Mouse (Mus musculus) brown adipose tissue, adult 24 weeks (tissue): Measurements from ENCODE around the gene Zfp689. TPM values are rescaled to one million over a fixed set of nuclear protein-coding genes. Genes with fewer than 3 reads are reported as not detected.
"Not testable (repeated sequence)": the region's sequence is repeated elsewhere in the genome, so short reads cannot be mapped to it uniquely, and the experiment has no call there.

Experiments used
- H3K27ac ChIP-seq: fragments of 200-500 bp; replicated peaks from 2 replicates; pipeline ENCODE4 v1.5.1; 2012; ENCODE audit warnings: low read depth, mild to moderate bottlenecking, low read length
- H3K4me1 ChIP-seq: fragments of 200-500 bp; 2 replicates; pipeline ENCODE4 v1.6.1; 2012; ENCODE audit warnings: low read length, mixed read lengths; ENCODE audit not compliant: control insufficient read depth, insufficient read depth, insufficient read length
- H3K4me3 ChIP-seq: fragments of 200-500 bp; 2 replicates; pipeline ENCODE4 v1.5.1; 2012; ENCODE audit warnings: low read depth, mild to moderate bottlenecking, low read length, moderate library complexity; ENCODE audit not compliant: insufficient read depth
- polyA plus RNA-seq: library from polyadenylated mRNA; stranded (reverse); fragments of >200 nt; gene quantifications from 2 replicates; pipeline ENCODE4 v1.2.4, GENCODE M21; 2012; ENCODE audit not compliant: missing spikeins, insufficient read depth, insufficient read length

Zfp689 gene
- polyA plus RNA-seq, 1 experiment: 0.40 TPM

GRCm38 (mm10) chr7:127475186-127475740, 26.3 kb upstream of the Zfp689 start:
- no peak overlapping the region for H3K27ac ChIP-seq
- peaks cover 3% of the 10 kb centered on the region; the same call in 1 of the 2 replicates for H3K4me1 ChIP-seq
- H3K4me3 ChIP-seq: no peak overlapping the region

- H3K4me3 ChIP-seq: no peak overlapping the region
- no peak overlapping the region for H3K27ac ChIP-seq
- peaks cover 3% of the 10 kb centered on the region; the same call in 1 of the 2 replicates for H3K4me1 ChIP-seq
Observed at GRCm38 (mm10) chr7:127474378-127475070, 25.6 kb upstream of the Zfp689 start.

- H3K4me1 ChIP-seq: peaks cover 3% of the 10 kb centered on the region; the same call in 1 of the 2 replicates
- no peak overlapping the region for H3K4me3 ChIP-seq
- H3K27ac ChIP-seq: no peak overlapping the region
Observed at GRCm38 (mm10) chr7:127473705-127474104, 24.7 kb upstream of the Zfp689 start.

- peaks cover 3% of the 10 kb centered on the region; the same call in 1 of the 2 replicates for H3K4me1 ChIP-seq
- peak overlapping the region; percentile 88 for H3K4me3 ChIP-seq
- peak overlapping the region; percentile 90 for H3K27ac ChIP-seq
Observed at GRCm38 (mm10) chr7:127472060-127472459, 23.1 kb upstream of the Zfp689 start.

DNA sequence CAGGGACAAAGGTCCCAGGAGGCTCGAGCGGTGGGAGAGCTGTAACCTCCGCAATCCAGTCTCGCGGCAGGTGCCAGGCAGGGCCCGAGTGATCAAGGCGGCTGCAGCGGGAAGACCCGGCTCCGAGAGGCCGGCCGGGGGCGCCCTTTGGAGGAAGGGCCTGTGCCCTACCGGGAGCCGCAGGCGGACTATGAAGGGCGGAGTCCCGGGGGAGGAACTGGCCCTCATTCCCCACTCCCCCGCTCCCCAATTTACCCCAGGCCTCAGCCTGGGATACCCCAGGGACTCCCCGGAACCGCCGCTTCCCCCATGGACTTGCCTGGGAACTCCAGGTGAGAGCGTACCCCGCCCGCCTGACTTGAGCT, 22.7 kb upstream of the Zfp689 start:
- Histone ChIP-seq H3K4me3 (peak overlapping the region; percentile 88), H3K27ac (peak overlapping the region; percentile 90), H3K4me1 (peaks cover 3% of the 10 kb centered on the region; the same call in 1 of the 2 replicates)

GRCm38 (mm10) chr7:127470743-127471645, 22.0 kb upstream of the Zfp689 start:
- Histone ChIP-seq H3K4me3 (peak overlapping the region; percentile 88), H3K4me1 (peaks cover 3% of the 10 kb centered on the region; the same call in 1 of the 2 replicates), H3K27ac (peak overlapping the region; percentile 90)

DNA sequence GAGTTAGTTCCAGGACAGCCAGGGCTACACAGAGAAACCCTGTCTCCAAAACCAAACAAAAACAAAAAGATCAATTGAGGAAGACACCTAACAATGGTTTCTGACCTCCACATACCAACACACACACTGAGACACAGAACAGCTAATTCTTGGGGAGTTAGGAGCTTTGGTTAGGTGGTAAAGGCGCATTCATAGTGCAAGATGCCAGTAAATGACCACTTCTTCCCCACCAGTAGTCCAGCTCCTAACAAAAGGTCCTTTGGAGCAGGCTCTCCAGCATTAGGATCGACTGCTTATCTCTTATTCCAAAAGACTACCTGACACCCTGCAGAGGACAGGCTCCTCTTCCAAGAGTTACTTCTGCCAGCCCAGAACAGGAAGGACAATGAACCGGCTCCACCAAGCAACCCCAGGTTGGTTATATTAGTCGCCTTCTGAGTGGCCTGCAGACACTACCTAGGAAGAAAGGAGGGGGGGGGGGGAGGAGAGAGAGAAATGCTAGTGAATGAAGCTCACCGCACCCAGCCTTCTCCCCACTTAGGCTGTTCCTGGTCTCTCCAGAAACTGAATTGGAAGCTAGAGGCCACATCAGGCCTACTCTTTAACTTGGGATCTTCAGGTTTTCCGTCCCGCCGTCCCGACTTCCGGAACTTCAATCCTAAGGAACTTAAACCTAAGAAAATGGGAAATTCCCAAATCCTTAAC, 21.2 kb upstream of the Zfp689 start:
- Histone ChIP-seq H3K27ac (peak overlapping the region; percentile 88), H3K4me3 (peak overlapping the region; percentile 77), H3K4me1 (peaks cover 3% of the 10 kb centered on the region; the same call in 1 of the 2 replicates)

DNA sequence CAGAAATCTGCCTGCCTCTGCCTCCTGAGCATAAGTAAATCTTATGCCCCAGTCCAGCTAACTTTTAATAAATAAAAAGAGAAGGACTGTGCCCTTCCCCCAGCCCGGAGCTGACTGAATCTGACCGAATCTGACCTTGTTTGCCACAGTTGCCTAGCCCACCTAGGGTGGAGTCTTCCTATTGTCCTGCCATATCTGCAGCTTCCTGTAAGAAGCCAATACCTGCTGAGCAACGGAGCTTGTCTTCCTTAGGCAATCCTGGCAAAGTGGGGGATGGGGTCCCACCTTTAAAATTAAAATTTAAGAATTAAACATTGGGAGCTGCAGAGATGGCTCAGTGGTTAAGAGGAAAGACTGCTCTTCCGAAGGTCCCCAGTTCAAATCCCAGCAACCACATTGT, 17.6 kb upstream of the Zfp689 start:
- Histone ChIP-seq H3K4me3 (no peak overlapping the region), H3K4me1 (no peaks in the 10 kb centered on the region), H3K27ac (no peak overlapping the region)

GRCm38 (mm10) chr7:127465670-127466069, 16.7 kb upstream of the Zfp689 start:
- not testable (repeated sequence) for H3K27ac ChIP-seq, H3K4me3 ChIP-seq, H3K4me1 ChIP-seq

DNA sequence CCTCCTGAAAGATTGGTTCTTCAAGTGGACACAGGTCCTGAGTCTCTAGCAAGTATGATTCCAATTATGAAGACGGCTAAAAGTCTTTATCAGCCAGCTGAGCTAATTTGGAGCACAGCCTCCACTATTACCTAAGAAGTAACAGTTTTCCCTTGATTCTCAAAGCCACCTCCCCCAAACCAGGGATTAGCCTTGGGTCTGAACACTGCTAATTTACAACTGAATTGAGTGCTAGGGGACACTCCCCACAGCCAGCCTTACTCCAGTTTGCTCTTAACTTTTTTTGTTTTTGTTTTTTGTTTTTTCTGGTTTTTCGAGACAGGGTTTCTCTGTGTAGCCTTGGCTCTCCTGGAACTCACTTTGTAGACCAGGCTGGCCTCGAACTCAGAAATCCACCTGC, 16.2 kb upstream of the Zfp689 start:
- no peak overlapping the region for H3K4me3 ChIP-seq
- H3K27ac ChIP-seq: no peak overlapping the region
- no peaks in the 10 kb centered on the region for H3K4me1 ChIP-seq

- H3K4me3 ChIP-seq, H3K27ac ChIP-seq, H3K4me1 ChIP-seq: not testable (repeated sequence)
Observed at GRCm38 (mm10) chr7:127459311-127459710, 10.4 kb upstream of the Zfp689 start, which contains the start of gene Prr14. Prr14 (plus strand) TSS chr7:127459611.

- H3K4me3 ChIP-seq, H3K4me1 ChIP-seq, H3K27ac ChIP-seq: not testable (repeated sequence)
Observed at GRCm38 (mm10) chr7:127458371-127459122, 9.6 kb upstream of the Zfp689 start.

DNA sequence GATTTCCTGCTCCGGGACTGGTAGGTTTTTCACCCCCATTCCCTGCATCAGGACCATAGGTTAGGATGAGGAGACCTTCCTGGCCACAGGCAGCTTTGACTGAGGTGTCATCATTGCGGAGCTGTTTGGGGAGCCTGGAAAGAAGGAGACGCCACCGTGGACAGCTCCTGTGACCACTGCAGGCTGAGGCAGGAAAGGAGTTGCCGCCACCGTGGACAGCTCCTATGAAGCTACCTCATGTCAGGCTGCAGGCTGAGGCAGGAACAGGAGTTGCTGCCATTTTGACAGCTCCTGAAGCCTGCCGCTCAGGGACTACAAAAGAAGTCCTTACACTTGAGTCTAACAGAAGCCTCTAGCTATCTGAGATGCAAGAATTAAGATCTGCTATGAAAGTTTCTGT, 5.9 kb upstream of the Zfp689 start:
- Histone ChIP-seq H3K27ac (no peak overlapping the region), H3K4me1 (peaks cover 1% of the 10 kb centered on the region), H3K4me3 (no peak overlapping the region)

DNA sequence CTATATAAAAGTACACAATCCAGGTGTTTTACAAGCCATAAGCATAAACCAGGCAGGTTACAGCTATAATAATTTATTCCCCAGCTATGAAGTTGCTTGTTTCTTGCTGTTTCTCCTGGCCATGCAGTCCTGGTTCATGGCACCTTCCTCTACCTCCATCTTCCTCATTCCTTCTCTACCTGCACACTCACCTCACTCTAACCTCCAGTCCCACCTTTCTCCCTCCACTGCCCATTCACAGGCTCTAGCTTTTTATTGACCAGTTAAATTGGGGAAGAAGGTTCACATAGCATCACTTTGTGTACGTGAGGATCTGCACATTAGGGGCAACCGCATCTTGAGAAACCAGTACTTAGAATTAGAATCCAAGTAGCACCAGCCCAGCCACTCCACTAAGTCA, 4.1 kb upstream of the Zfp689 start:
- Histone ChIP-seq H3K4me1 (peaks cover 8% of the 10 kb centered on the region), H3K27ac (no peak overlapping the region), H3K4me3 (no peak overlapping the region)
